Mouse (Mus musculus): Measurements from ENCODE around the gene Cant1. TPM values are rescaled to one million over a fixed set of nuclear protein-coding genes. Genes with fewer than 3 reads are reported as not detected.

Gene Cant1
- 1 to 10 TPM; 9.4 to 9.7 TPM for total RNA-seq (2021)
- long read RNA-seq, experiment 1, partial matches to known transcripts: 0 of 6 reads
- long read RNA-seq, experiment 1, other reads (novel, unspliced or antisense): 3 of 6 reads
- long read RNA-seq, experiment 2, partial matches to known transcripts: 1 of 6 reads
- long read RNA-seq, experiment 2, other reads (novel, unspliced or antisense): 2 of 6 reads

GRCm38 (mm10) chr11:118418834-118419504 lies at the start of gene Cant1:
Gene Cant1 (minus strand): TSS chr11:118419086.
- intact Hi-C loops (cut with DNase I): no loop called here
- peak; percentile 95 for DNase-seq

GRCm38 (mm10) chr11:118467441-118468035 lies 48.7 kb upstream of the Cant1 start:
- no peak for DNase-seq
- intact Hi-C loops (cut with DNase I): no loop called here

DNA sequence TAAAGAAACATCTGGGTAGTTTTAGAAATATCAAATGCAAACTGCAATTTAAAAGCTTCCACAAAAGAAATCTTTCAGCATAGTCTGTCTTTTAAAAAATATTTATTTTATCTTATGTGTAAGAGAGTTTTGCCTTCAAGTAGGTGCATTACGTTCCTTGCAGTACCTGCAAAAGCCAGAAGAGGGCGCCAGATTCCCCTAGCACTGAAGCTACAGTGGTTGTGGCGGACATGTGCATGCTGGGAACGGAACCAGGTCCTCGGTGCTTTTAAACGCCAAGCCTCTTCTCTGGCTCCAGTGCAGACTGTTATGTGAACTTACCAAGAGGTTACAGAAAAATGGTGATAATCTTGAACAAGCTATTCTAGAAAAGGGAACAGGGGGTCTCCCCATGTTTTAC lies 41.4 kb upstream of the Cant1 start:
- no peak for DNase-seq
- intact Hi-C loops (cut with DNase I): no loop called here

- no peak for DNase-seq
- intact Hi-C loops (cut with DNase I): no loop called here
Measured at GRCm38 (mm10) chr11:118459536-118459935, 40.6 kb upstream of the Cant1 start.

- peak in 1 of 2 experiments; percentile 49 for DNase-seq
- intact Hi-C loops (cut with DNase I): no loop called here
Measured at GRCm38 (mm10) chr11:118459051-118459450, 40.2 kb upstream of the Cant1 start.

DNA sequence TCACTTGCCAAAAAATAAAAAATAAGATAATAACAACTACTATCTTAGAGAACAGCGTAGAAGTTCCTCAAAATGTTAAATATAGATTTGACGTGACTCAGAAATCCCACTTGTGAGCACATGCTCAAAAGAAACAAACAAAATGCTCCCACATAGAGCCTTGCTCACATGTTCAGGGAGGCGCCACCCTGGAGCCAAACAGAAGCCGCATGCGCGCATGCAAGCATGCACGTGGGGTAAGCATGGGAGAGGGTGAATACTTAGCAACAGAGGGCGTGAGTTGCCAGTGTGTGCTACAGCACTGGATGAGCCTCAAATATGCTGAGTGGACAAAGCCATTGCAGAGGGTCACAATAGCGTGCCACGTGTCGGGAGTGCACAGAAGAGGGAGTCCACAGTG lies 38.1 kb upstream of the Cant1 start:
- intact Hi-C loops (cut with DNase I): no loop called here
- DNase-seq: no peak

- intact Hi-C loops (cut with DNase I): no loop called here
Measured at GRCm38 (mm10) chr11:118455788-118456187, 36.9 kb upstream of the Cant1 start.

GRCm38 (mm10) chr11:118453886-118454671 lies 35.2 kb upstream of the Cant1 start:
- intact Hi-C loops (cut with DNase I): no loop called here
- DNase-seq: peak; percentile 59 to 74

More at GRCm38 (mm10) chr11:118455788-118456187, 36.9 kb upstream of the Cant1 start:
- DNase-seq: no peak

DNA sequence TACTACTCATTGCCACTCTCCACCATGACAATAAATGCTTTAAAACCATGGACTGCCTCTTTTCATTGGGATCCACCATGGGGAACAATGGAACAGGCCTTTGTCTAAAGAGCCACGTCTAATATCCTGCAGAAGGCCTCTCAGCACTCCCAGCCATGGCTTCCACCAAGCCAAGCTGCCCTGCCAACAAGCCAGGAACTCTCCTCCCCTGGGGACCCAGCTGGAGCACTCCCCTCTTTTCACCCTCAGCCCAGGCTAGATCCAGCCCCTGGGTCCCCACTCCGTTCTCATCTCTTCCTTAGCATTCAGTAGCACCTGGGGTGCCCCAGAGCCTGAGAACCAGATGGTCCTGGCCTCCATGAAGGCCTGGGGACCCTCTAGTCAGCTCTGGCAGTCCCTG lies 34.1 kb upstream of the Cant1 start:
- intact Hi-C loops (cut with DNase I): no loop called here

DNA sequence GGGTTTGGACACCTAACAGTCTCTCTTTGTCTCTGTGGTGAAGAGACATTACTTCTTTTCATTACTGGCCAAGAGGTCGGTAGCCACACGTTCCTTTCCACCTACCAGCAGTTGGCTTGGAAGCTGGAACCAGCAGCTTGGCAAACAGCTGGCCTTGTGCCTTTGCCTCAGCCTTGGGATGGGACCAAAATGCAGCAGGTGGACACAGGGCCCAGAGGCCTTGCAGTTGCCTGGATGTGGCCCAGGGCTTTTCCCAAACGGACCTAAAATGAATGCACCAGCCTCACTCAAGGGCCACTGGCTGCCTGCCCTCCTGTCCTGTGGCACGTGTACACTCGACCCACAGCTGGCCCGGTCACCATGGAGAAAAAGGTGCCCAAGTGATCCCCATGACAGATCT lies 32.3 kb upstream of the Cant1 start:
- intact Hi-C loops (cut with DNase I): no loop called here
- DNase-seq: no peak

More for the DNA sequence above, 34.1 kb upstream of the Cant1 start:
- DNase-seq: no peak

- intact Hi-C loops (cut with DNase I): loop anchor here (10.0 kb wide), 1 partner anchor 296 kb away; no protein-coding TSS in a partner anchor
- DNase-seq: peak; percentile 74 to 82
Measured at GRCm38 (mm10) chr11:118448385-118448784, 29.5 kb upstream of the Cant1 start.

DNA sequence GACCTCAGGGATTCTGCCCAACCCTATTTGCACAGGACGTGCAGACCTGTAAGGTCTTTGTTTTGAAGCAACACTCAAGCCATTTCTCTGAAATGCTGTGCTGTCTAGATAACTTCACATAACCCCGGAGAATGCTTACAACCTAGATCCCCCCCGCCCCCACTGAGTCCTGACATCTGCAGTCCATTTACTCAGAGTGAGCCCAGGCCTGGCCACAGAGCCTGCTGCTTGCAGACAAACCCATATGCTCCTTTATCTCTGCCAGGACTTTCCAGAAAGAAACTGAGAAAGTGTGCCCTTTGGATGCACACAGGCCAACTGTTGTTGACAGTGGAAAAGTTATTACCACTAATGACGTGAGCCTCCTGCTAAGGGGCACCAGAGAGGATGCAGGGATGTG lies 28.5 kb upstream of the Cant1 start:
- DNase-seq: no peak
- intact Hi-C loops (cut with DNase I): loop anchor here (10.0 kb wide), 1 partner anchor 297 kb away; no protein-coding TSS in a partner anchor

GRCm38 (mm10) chr11:118445843-118446242 lies 27.0 kb upstream of the Cant1 start:
- intact Hi-C loops (cut with DNase I): loop anchor here (1.0 to 10.0 kb wide), 2 partner anchors 44 to 299 kb away; no protein-coding TSS in a partner anchor
- DNase-seq: peak in 1 of 2 experiments; percentile 58

DNA sequence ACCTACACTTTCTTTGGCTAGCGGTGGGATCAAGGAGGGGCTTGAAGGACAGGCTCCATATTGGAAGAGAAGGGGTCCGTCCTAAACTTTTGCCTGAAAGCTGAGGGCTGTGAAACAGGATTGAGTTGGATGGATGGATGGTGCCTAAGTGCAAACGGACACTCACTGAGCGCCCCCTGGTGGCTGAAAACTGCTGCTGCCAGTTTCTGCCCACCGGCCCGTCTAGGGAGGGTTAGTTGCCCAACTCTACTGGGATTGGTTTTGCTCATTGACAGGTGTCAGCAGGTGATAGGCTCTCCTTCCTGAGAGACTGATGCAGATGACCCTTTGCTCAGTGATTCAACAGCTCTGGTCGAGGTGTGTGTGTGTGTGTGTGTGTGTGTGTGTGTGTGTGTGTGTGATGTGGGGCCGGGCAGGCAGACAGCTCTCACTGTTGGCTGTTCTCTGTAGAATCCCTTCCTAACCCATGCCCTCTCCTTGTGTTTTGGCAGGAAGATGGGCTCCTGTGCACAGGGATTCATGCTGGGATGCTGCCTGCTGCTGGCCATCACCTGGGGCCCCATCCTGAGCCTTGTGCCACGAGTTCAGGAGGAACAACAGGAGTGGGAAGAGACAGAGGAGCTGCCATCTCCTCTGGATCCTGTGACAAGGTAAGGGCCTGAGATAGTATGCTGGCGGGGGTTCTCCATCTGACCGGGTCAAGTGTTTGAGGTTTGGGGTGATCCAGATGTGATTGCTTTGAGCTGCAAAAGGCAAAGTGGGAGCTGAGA lies 24.5 kb upstream of the Cant1 start:
- intact Hi-C loops (cut with DNase I): loop anchor here (1.0 to 10.0 kb wide), 2 partner anchors 20 to 301 kb away; no protein-coding TSS in a partner anchor
- peak; percentile 58 to 68 for DNase-seq

GRCm38 (mm10) chr11:118442691-118443090 lies 23.8 kb upstream of the Cant1 start:
- intact Hi-C loops (cut with DNase I): loop anchor here (1.0 to 10.0 kb wide), 2 partner anchors 19 to 302 kb away; no protein-coding TSS in a partner anchor
- no peak for DNase-seq

DNA sequence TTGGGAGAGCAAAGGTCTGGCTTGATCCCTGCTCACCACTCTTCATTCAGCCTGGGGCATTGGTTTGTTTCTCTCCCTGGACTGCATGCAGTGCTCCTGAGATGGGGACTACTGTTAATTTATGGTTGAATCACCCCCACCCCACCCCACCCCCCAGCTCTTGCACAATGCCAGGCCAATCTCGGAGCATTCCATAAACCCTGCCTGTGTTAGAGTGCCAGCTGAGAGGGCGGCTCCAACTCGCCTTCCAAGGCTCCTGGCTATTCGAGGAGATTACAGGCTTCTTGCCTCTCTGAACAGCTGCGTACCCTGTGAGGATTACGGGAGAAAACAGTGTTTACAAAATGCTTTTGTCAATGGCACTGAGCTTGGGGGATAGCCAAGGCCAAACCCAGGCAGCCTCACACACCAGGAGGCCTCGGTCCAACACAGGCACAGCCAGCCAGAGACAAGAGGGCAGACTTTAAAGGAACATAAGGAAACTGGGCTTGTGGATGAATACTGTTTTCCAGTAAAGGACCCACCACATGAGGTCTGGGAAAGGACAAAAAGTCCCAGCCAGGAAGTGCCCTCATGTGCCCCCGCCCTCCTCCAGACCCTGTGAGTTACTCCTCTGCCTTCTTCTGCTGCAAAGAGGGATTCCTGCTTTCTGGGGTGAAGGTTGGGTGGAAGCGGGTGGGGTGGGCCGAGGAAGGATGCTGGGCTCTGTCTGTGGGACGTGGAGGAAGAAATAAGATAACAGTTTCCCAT lies 20.0 kb upstream of the Cant1 start:
- no peak for DNase-seq
- intact Hi-C loops (cut with DNase I): no loop called here

DNA sequence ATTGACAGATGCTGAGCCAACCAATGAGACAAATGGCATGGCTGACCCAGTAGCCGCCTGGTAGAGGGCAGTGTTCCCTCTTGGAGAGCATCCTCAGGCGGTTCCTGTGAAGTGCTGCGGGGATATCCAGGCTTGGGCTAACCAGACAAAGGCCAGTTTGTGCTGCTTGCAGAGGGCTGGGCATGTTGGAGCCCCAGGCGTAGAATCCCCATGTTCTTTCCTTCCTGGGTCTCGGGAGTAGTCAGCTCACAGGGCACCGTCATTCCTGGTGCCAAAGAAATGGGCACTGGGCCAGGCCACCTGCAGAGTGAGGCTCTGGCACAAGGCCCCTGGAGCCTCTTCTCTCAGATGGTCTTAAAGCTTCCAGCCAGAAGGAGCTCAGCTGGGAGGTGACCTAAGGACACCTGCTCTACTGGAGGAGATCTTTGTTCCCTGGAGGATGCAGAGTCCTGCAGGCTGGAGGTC lies 17.6 kb upstream of the Cant1 start:
- intact Hi-C loops (cut with DNase I): no loop called here
- DNase-seq: no peak

GRCm38 (mm10) chr11:118434093-118434492 lies 15.2 kb upstream of the Cant1 start:
- DNase-seq: no peak
- intact Hi-C loops (cut with DNase I): no loop called here

DNA sequence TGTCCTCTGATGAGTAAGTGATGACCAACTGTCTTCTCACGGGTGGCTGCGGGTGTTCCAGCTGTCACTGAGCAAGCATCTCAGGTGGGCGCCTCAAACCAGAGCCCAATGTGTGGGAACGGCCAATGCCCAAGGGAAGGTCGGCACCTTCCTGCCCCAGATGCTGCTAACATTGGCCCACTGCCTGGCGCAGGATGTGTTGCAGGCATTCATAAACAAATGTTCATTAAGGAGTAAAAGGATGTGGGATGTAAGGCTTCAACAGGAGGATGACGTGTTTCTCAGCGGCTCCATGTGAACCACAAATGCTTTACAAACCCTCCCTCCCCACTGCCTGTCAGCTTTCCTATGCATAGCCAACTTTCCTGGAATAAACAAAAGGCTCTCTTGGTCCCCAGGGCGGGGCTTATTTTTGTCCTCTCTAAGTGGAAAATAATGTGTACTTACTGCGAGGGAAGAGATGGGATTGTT lies 14.5 kb upstream of the Cant1 start:
- intact Hi-C loops (cut with DNase I): no loop called here
- DNase-seq: no peak

Measured in gastrocnemius, postnatal 36 days (tissue).